Mouse (Mus musculus) adrenal gland, adult 2 months (tissue): ENCODE results near the gene Bnipl. TPM values are rescaled to one million over a fixed set of nuclear protein-coding genes. Genes with fewer than 3 reads are reported as not detected.
"Not testable (repeated sequence)": the region's sequence is repeated elsewhere in the genome, so short reads cannot be mapped to it uniquely, and the experiment has no call there.

Experiments used
- DNase-seq: peaks from one replicate; pipeline ENCODE4 v3.0.0; 2021
- polyA plus RNA-seq: library from polyadenylated mRNA; depleted of rRNA; stranded (reverse); fragments of >200 nt; gene quantifications from 2 replicates; pipeline ENCODE4 v1.2.3, GENCODE M21; 2012; rRNA removed
- total RNA-seq, 2 experiments: library from RNA; stranded (reverse); gene quantifications; 2 replicates each; pipeline ENCODE4 v1.2.3; 2021

Gene Bnipl
- total and polyA plus RNA-seq, 3 experiments = not detected

DNA sequence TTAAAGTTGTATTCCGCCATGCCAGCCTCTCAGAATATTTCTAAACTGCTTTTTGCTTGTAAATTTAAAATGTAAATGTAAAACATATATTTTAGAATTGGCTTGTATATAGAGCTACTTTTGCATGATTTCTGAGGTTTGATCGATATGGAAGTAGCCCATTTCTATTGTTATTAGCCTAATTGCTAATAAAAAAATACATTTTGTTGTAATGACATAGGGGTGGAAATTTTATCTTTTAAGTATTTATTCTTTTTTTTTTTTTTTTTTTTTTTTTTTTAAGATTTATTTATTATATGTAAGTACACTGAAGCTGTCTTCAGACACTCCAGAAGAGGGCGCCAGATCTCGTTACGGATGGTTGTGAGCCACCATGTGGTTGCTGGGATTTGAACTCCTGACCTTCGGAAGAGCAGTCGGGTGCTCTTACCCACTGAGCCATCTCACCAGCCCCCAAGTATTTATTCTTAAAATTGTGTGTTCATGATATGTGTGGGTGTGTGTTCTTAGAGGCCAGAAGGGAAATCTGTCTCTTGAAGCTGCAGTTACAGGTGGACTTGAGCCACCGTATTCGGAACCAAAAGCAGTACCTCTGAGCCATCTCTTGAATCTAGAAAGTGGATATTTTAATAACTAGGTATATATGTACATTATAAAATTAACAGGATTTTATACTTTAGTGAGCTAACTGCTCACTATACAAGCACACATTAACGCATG, 37.9 kb downstream of the Bnipl start:
- not testable (repeated sequence) for DNase-seq

DNA sequence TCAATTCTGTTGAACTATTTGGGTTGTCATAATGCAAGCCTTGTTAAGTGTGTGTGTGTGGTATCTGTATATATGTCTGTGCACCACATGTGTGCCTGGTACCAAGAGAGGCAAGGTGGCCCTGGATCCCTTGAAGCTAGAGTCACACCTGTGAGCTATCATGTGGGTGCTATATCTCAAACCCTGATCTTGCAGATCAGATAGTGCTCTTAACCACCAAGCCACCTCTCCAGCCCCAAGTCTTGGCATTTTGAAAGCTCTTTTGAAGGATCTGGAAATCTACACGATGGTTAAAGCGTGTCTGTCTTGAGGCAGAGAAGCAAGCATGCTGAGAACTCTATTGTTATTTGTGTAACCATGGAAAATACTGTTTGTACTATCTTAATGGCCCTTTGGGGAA, 40.4 kb downstream of the Bnipl start:
- no peak for DNase-seq

DNA sequence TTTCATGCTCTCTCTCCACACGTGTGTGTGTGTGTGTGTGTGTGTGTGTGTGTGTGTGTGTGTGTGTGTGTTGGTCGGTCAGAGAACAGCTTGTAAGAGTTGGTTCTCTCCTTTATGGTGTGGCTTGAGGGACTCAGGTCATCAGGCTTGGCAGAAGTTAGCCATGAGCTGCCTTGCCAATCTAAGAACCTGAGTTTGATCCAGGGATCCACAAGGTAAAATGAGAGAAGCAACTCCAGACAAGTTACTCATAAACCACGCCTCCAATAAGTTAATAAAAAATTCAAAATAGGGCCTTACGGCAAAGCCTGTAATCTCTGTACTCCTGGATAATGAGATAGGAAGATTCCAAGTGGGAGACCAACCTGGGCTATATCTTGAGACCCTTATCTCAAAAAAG, 42.7 kb downstream of the Bnipl start:
- no peak for DNase-seq

DNA sequence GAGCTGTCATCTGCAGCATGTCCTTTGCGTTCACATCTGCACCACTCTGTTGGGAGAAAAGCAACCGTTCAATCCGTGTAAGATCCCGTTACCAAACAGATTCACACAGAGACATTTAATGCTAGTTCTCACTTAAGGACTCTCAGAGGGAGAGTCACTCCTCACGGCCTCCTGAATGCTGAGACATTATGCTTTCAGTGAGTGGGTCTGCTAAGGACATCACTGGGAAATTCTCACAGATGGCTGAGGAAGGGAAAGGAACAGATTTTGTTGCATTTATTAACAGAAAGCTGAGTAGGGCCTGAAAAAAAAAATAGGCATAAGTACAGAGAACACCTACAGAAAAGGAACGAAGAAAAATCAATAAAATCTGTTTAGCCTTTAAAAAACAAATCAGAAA, 47.1 kb downstream of the Bnipl start:
- no peak for DNase-seq

DNA sequence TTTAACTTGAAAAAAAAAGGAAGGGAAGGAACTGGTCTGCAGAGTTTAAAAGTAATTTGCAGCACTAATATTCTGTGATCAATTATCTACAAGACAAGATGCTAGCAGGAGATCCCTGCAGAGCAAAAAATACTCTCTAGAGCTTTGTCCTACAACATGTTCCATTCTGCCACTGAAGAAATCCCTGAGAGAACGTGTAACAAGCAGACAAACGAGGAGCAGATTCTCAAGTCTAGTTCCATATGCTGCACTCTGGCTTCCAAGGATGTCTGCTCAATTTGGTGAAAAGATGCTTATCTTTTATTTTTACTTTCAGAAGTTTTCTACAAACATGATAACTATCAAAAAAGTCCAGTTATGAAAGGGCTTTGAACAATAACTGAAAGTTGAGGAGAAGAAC, 50.4 kb downstream of the Bnipl start:
- no peak for DNase-seq

DNA sequence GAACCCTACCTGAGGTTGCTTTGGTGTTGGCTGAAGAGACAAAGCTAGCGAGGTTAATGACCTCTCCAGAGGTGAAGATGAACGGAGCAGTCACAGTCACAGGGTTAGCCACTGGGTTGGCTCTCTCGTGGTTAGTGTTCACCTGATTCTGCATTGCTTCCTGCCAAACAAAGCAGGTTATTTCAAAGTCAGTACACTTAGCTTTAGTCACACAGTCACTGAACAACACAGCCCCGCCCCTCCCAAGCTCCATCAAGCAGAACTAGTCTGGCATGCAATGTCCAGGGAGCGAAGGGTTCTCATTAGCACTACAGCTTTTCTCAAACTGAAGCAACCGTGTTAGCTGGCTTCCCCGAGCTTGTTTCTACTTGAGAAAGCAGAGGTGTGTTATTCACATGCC, 50.9 kb downstream of the Bnipl start:
- DNase-seq = no peak

DNA sequence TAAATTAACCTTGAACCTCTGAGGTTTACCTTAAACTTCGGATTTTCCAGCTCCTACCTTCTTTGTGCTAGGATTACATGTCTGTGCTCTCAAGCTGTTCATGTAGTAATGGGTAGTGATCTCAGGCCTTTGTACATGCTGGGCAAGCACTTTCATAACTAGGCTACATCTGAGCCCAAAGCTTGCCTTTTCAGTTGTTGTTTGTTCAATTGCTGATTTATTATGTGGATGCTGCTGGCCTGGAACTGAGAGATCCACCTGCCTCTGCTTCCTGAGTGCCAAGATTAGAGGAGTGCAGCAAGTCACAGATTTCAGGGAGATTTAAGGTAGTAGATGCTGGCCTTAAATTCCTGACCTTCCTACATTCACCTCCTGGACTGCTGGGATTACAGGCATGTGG, 51.9 kb downstream of the Bnipl start:
- no peak for DNase-seq

DNA sequence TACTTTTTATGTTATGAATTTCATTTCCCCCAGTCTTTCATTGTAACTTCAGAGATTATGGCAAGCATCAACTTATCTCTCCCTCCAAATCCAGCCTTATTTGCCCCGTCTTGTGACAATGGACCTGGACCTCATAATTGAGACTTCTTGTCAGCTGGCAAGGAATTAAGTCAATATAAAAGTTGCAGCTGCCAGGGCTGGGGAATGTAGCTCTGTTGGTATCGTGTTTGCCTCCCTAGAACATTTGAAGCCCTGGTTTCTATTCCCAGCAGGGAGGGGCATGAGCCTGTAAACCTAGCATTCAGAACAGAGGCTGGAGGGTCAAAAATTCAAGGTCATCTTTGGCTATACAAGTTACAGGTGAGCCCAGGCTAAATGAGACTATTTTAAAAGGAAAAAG, 55.2 kb downstream of the Bnipl start:
- DNase-seq = no peak

DNA sequence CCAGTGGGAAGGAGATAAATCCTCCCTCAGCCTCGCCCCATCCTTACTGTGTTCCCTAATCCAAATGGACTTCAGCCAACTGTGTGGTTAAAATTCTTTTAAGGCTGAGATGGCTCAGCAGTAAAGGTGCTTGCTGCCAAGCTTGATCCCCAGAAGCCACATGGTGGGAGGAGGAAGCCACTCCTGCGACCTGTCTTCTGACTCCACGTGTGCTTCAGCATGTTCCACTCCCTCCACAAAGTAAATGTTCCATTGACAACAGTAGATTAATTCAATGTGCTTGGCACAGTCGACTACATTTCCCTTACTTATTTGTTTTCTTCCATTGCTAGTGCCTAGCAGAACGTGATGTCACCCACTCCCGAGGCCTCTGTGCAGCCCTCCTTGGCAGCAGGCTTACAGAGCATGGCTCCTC, 56.3 kb downstream of the Bnipl start:
- no peak for DNase-seq

Other genes with a start within 250 kb of the Bnipl start
- 10 to 100 TPM; 26.3 to 29.5 TPM for gene Zfp687, start 235.7 kb downstream of the Bnipl start, total RNA-seq
- 27.9 and 32.0 TPM in 2 replicates for gene Zfp687, start 235.7 kb downstream of the Bnipl start, polyA plus RNA-seq
- 100 to 1,000 TPM; 312 to 335 TPM for gene Psmd4, start 208.6 kb downstream of the Bnipl start, total RNA-seq
- 105 and 114 TPM in 2 replicates for gene Psmd4, start 208.6 kb downstream of the Bnipl start, polyA plus RNA-seq
- 10 to 100 TPM; 40.8 to 49.9 TPM for gene Pip5k1a, start 144.3 kb downstream of the Bnipl start, total RNA-seq
- gene Pip5k1a, start 144.3 kb downstream of the Bnipl start, polyA plus RNA-seq = 16.4 and 18.7 TPM in 2 replicates
- 10 to 100 TPM; 52.4 to 64.0 TPM for gene Vps72, start 140.2 kb downstream of the Bnipl start, total RNA-seq
- 82.4 and 83.0 TPM in 2 replicates for gene Vps72, start 140.2 kb downstream of the Bnipl start, polyA plus RNA-seq
- under 1 TPM; 0.48 to 0.52 TPM for gene Tmod4, start 126.7 kb downstream of the Bnipl start, total RNA-seq
- gene Tmod4, start 126.7 kb downstream of the Bnipl start, polyA plus RNA-seq = 0.17 and 0.30 TPM in 2 replicates
- 10 to 100 TPM; 33.4 to 37.0 TPM for gene Scnm1, start 117.2 kb downstream of the Bnipl start, total RNA-seq
- 17.6 and 18.6 TPM in 2 replicates for gene Scnm1, start 117.2 kb downstream of the Bnipl start, polyA plus RNA-seq
- 1 to 10 TPM; 7.1 to 9.0 TPM for gene Lysmd1, start 117.1 kb downstream of the Bnipl start, total RNA-seq
- 3.7 and 4.7 TPM in 2 replicates for gene Lysmd1, start 117.1 kb downstream of the Bnipl start, polyA plus RNA-seq
- gene Tnfaip8l2, start 108.8 kb downstream of the Bnipl start, total RNA-seq = 1 to 10 TPM; 2.0 to 2.2 TPM
- 3.7 and 4.9 TPM in 2 replicates for gene Tnfaip8l2, start 108.8 kb downstream of the Bnipl start, polyA plus RNA-seq
- 1 to 10 TPM; 2.6 to 3.8 TPM for gene Sema6c, start 90.7 kb downstream of the Bnipl start, total RNA-seq
- 8.6 and 12.4 TPM in 2 replicates for gene Sema6c, start 90.7 kb downstream of the Bnipl start, polyA plus RNA-seq
- 10 to 100 TPM; 19.0 to 21.1 TPM for gene Gabpb2, start 33.3 kb downstream of the Bnipl start, total RNA-seq
- 4.0 and 4.5 TPM in 2 replicates for gene Gabpb2, start 33.3 kb downstream of the Bnipl start, polyA plus RNA-seq
- gene Cdc42se1, start 22.5 kb downstream of the Bnipl start, total RNA-seq = 100 to 1,000 TPM in 1 of 2 experiments, 10 to 100 TPM in 1; 89.7 to 102 TPM
- 46.1 and 53.0 TPM in 2 replicates for gene Cdc42se1, start 22.5 kb downstream of the Bnipl start, polyA plus RNA-seq
- gene Mllt11, start 19.0 kb downstream of the Bnipl start, total RNA-seq = 1 to 10 TPM; 8.0 to 8.7 TPM
- gene Mllt11, start 19.0 kb downstream of the Bnipl start, polyA plus RNA-seq = 7.2 and 9.2 TPM in 2 replicates
- gene Gm128, start 9.6 kb downstream of the Bnipl start, total RNA-seq = under 1 TPM in 1 of 2 experiments, not detected in 1; 0.21 TPM
- gene Gm128, start 9.6 kb downstream of the Bnipl start, polyA plus RNA-seq = 0.20 and 0.22 TPM in 2 replicates
- gene Mindy1, start 30.2 kb upstream of the Bnipl start, total RNA-seq = 100 to 1,000 TPM; 131 to 139 TPM
- gene Mindy1, start 30.2 kb upstream of the Bnipl start, polyA plus RNA-seq = 209 and 296 TPM in 2 replicates
- gene Prune1, start 30.9 kb upstream of the Bnipl start, total RNA-seq = 10 to 100 TPM; 26.3 to 31.1 TPM
- 14.1 and 15.4 TPM in 2 replicates for gene Prune1, start 30.9 kb upstream of the Bnipl start, polyA plus RNA-seq
- 1 to 10 TPM; 1.2 to 2.5 TPM for gene Anxa9, start 56.0 kb upstream of the Bnipl start, total RNA-seq
- gene Anxa9, start 56.0 kb upstream of the Bnipl start, polyA plus RNA-seq = 0.88 and 1.3 TPM in 2 replicates
- 100 to 1,000 TPM; 224 to 263 TPM for gene Cers2, start 63.6 kb upstream of the Bnipl start, total RNA-seq
- gene Cers2, start 63.6 kb upstream of the Bnipl start, polyA plus RNA-seq = 78.7 and 99.1 TPM in 2 replicates
- gene Setdb1, start 106.0 kb upstream of the Bnipl start, total RNA-seq = 10 to 100 TPM; 20.7 to 21.7 TPM
- 6.9 and 7.6 TPM in 2 replicates for gene Setdb1, start 106.0 kb upstream of the Bnipl start, polyA plus RNA-seq
- not detected for gene 4930558C23Rik, start 151.6 kb upstream of the Bnipl start, total RNA-seq
- gene 4930558C23Rik, start 151.6 kb upstream of the Bnipl start, polyA plus RNA-seq = not detected in 2 replicates
- gene Arnt, start 183.2 kb upstream of the Bnipl start, total RNA-seq = 10 to 100 TPM; 52.6 to 63.4 TPM
- 49.3 and 53.9 TPM in 2 replicates for gene Arnt, start 183.2 kb upstream of the Bnipl start, polyA plus RNA-seq
- 1 to 10 TPM; 4.4 to 5.0 TPM for gene Ctsk, start 248.1 kb upstream of the Bnipl start, total RNA-seq
- 0.48 and 0.86 TPM in 2 replicates for gene Ctsk, start 248.1 kb upstream of the Bnipl start, polyA plus RNA-seq